Mouse (Mus musculus): Measurements from ENCODE around the gene Rab5if.
"Not testable (repeated sequence)": the region's sequence is repeated elsewhere in the genome, so short reads cannot be mapped to it uniquely, and the experiment has no call there.

Rab5if gene

GRCm38 (mm10) chr2:156862772-156863486 is at the start of gene Rab5if:
TSS of gene Rab5if (plus strand) at chr2:156863128.
- DNase-seq (ENCODE audit: extremely low spot score, low spot score): peak; percentile 99

DNA sequence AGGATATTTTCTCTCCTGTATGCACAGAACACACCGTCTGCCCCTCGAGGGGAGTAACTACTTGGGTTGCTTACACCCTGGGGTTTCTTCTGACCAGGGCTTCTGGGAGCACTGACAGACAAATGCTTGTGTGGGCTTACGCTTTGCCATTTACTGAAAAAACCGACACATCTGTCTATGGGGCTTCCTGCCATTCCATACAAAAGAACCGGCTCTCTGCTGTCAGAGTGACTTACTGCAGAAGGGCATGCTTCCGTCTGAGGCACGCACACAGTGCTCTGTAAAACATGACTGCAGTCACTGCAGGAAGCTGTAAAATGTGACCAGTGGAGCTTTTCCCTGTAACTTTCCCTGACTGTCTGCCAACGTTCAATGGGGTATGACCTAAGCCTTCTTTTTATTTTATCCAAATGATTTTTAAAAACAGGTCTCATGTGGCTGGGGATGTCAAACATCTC is 48.6 kb upstream of the Rab5if start:
- DNase-seq (ENCODE audit: extremely low spot score, low spot score): peak; percentile 42

GRCm38 (mm10) chr2:156814893-156815292 is 48.0 kb upstream of the Rab5if start:
- DNase-seq (ENCODE audit: extremely low spot score, low spot score): no peak

- no peak for DNase-seq (ENCODE audit: extremely low spot score, low spot score)
Observed at GRCm38 (mm10) chr2:156815412-156815811, 47.5 kb upstream of the Rab5if start.

- DNase-seq (ENCODE audit: extremely low spot score, low spot score): no peak
Observed at GRCm38 (mm10) chr2:156816116-156816515, 46.8 kb upstream of the Rab5if start.

DNA sequence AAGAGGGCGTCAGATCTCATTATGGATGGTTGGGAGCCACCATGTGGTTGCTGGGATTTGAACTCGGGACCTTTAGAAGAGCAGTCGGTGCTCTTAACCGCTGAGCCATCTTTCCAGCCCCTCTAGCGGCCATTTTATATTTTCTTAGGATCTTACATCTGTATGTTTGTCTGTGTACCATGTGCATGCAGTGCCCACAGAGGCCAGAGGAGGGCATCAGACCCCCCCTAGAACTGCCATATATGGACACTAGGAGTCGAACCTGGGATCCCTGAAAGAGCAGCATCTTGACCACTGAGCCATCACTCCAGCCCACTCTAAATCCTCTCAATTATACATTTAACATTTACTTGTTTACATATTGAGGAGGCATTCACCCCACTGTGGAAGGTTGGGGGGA is 37.8 kb upstream of the Rab5if start:
- DNase-seq (ENCODE audit: extremely low spot score, low spot score): not testable (repeated sequence)

GRCm38 (mm10) chr2:156834336-156834735 is 28.6 kb upstream of the Rab5if start:
- DNase-seq (ENCODE audit: extremely low spot score, low spot score): no peak

DNA sequence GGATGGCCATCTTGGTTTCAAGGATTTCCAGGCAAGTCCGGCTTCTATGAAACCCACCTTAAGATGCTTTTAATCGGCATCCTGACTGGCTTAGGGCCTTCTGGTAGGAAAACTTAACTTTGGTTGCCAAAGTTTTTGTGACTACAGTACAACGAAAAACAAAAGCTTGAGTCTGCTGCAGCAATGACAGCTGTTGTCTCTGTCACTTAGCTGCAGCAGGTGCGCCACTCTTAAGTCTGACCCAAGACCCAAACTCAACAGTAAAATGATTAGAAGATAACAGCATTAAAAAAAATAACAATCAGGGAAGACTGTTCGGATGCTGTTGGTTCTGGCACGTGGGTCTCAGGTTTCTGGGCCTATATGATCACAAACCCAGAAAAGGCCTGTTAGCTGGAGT is 24.1 kb upstream of the Rab5if start:
- no peak for DNase-seq (ENCODE audit: extremely low spot score, low spot score)

GRCm38 (mm10) chr2:156839319-156840191 is 23.4 kb upstream of the Rab5if start, which contains the start of gene Tgif2:
TSS of gene Tgif2 (plus strand) at chr2:156840007.
- peak; percentile 97 for DNase-seq (ENCODE audit: extremely low spot score, low spot score)

DNA sequence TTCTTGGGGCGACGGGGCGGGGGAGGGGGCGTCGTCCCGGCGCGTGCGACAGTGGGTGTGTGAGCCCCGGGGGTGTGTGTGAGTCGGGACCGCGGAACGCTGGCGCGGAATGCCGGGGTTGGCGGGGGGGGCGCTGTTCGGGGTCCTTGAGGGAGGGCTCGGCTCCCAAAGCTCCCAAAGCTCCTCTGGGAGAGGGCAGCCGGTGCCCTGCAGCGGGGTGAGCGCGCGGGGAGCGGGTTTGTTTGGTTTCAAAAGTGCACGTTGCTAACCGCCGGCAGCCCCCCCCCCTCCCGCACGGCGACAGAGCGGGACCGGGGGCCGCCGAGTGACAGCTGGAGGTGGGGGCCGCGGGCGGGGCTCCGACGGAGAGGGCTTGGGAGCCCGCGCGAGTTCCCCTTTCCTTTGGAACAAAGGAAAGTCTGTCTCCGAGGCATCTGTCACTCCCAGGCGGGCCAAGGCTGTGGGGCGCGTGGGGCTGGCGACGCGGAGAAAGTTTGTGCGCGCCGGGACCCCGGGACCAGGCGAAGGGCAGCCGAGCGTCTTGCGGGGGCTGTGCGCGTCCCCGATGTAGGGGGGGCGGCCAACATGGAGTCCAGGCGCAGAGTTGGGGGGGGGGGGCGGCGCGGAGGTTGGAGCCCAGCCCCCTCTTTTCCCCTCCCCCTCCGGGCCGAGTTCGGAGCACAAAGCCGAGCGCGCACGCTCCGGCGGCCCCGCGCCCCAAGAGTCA is 22.5 kb upstream of the Rab5if start:
- DNase-seq (ENCODE audit: extremely low spot score, low spot score): no peak

- peak; percentile 73 for DNase-seq (ENCODE audit: extremely low spot score, low spot score)
Observed at GRCm38 (mm10) chr2:156841028-156841840, 21.7 kb upstream of the Rab5if start.

GRCm38 (mm10) chr2:156841841-156842706 is 20.9 kb upstream of the Rab5if start:
- peak; percentile 62 for DNase-seq (ENCODE audit: extremely low spot score, low spot score)

DNA sequence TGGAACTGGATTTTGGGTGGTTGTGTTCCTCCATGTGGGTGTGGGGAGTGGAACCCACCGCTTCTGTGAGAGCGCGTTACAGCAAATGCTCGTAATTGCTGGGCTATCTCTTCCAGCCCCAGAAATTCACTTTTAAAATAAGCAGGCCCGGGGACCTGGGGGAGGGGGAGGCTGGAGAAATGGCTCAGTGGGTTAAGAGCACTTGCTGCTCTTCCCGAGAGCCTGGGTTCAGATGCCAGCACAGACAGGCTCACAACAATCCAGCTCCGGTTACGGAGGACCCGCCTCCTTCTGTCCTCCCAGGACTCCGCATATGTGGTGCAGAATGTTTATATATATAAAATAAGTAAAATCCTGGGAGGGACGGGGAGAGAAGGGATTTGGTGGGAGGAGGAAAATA is 20.2 kb upstream of the Rab5if start:
- DNase-seq (ENCODE audit: extremely low spot score, low spot score): no peak

- DNase-seq (ENCODE audit: extremely low spot score, low spot score): no peak
Observed at GRCm38 (mm10) chr2:156843331-156843730, 19.6 kb upstream of the Rab5if start.

- no peak for DNase-seq (ENCODE audit: extremely low spot score, low spot score)
Observed at GRCm38 (mm10) chr2:156844715-156845114, 18.2 kb upstream of the Rab5if start.

- DNase-seq (ENCODE audit: extremely low spot score, low spot score): no peak
Observed at GRCm38 (mm10) chr2:156847653-156848052, 15.3 kb upstream of the Rab5if start.

- DNase-seq (ENCODE audit: extremely low spot score, low spot score): no peak
Observed at GRCm38 (mm10) chr2:156848526-156849182, 14.3 kb upstream of the Rab5if start.

DNA sequence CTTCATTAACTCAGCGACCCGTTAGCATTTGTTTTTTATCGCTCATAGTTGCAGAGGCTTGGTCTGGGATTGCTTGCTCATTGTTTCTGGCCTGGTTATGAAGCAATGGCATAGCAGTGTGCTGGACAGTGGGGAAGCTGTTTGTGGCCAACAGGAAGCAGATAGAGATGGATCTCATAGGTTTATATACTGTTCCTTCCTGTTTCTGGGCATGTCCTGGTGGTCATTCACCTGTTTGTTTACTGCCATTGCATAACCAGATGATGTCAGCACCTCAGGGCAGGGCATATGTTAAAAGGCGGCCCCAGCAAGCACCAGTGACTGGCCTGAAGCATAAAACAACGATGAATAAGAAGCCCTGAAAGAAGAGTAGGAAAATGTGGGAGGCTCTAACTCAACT is 12.4 kb upstream of the Rab5if start:
- no peak for DNase-seq (ENCODE audit: extremely low spot score, low spot score)

GRCm38 (mm10) chr2:156853584-156853983 is 9.3 kb upstream of the Rab5if start:
- not testable (repeated sequence) for DNase-seq (ENCODE audit: extremely low spot score, low spot score)
